Mouse (Mus musculus) layer of hippocampus, postnatal 36 days (tissue): Measurements from ENCODE around the gene Ctdsp2. TPM values are rescaled to one million over a fixed set of nuclear protein-coding genes. Genes with fewer than 3 reads are reported as not detected.

Experiments
- DNase-seq, 2 experiments: peaks; one replicate each; pipeline ENCODE4 v3.0.0; 2022
- total RNA-seq, 2 experiments: library from RNA; stranded (reverse); gene quantifications; 2 replicates each; pipeline ENCODE4 v1.2.3; 2021

The Ctdsp2 gene
- total RNA-seq, 2 experiments from 2014 or later: 103 to 114 TPM

- DNase-seq: no peak
These were observed 14.7 kb upstream of the Ctdsp2 start for GRCm38 (mm10) chr10:126963821-126964220.

DNA sequence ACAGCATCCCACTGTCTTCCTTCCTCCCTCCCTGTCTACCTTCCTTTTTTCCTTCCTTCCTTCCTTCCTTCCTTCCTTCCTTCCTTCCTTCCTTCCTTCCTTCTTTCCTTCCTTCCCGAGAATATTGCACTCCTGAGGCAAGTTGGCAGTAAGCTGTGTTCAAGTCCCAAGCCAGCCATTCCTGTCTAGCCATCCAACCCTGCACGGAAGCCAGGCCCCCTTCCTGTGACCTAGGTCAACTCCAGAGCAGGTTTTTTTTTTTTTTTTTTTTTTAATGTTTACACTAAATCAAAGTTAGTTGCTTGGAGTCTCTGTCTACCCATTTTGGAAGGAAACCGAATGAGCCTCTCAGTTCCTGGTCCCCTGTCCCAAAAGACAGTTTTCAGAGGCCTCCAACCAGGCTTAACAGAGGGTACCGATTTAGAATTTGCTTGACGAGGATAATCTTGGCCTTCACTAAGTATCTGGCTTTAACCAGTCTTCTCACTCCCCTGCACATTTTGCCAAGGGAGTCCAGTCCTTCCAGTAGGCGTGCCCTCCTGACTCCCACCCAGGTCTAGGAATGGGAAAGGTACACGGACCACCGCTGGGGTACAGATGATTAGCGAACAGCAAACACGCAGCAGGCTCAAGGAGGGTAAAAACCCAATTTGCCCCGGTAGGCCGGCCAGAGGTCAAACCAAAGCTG, 7.0 kb upstream of the Ctdsp2 start:
- DNase-seq: no peak

- no peak for DNase-seq
These were observed 6.3 kb upstream of the Ctdsp2 start for GRCm38 (mm10) chr10:126972051-126972725.

DNA sequence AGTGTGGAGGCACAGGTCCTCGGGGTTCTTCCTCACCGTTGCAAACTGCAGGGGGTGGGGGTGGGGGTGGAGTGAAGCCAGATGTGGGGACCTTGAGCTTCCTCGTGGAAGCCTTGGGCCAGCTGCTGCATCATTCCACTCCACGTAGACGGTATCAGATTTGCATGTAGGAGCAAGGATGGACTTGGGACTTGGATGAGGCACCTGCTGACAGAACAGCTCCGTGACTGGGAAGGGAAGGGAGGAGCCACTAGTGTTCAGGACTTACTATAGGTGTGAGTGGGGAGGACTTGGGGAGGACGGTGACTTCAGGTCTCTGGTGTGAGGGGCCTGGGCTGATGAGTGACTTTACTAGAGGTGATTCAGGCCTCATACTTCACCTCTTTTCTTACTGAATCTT, 5.5 kb upstream of the Ctdsp2 start:
- DNase-seq: no peak

DNA sequence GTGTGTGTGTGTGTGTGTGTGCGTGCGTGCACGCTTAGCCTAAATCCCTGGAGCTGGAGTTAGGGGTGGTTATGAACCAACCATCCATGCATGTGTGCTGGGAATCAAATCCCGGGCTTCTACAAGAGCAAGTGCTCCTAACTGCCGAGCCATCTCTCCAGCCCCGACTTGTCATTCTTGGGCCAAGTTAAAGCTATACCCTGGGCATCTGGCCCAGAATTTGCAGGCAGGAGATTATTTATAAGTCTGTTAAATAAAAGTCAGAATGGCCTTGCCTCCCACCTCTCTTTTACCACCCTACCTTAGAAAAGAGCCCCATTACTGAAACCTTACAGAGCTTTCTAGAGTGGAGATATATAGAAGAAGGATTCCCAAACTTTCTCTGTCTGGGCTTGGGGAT, 2.8 kb upstream of the Ctdsp2 start:
- no peak for DNase-seq

DNA sequence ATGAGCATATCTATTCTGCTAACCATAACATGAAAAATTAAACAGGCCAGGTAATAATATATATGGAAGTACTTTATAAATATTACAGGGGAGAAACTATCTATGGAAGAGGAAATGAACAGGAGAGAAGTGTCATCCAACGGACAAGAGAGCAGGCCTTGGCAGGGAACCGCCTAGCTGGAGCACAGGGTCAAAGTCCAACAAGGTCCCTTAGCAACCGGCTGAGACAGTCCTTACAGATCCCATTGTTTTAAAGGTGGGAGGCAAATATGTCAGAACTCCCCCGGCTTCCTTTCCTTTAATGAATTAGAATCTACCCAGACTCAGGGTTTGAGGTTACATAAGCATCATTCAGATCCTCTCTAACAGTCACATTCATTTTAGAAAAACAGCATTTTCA, 1.4 kb upstream of the Ctdsp2 start:
- DNase-seq: no peak

DNA sequence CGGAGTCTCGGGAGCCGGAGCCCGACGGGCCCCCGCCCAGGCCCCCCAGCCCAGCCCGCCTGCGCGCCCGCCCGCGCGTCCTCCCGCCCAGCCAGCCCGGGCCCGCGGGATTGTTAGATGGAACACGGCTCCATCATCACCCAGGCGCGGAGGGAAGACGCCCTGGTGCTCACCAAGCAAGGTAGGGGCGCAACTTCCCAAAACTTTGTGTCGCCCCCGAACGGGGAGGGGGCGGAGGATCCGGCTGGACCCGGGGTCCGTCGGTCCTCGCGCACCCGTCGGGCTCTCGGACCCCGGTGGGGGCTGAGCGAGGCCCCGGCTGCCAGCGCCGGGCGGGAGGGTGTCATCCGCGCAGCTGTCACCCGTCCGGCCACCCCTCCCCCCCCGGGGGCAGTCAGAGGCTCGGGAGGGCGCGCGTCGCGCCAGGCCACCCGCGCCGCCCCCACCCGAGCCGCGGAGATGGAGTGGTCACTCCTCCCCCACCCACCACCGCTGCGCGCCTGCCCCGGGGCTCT, 661 bp downstream of the Ctdsp2 start:
- peak; percentile 50 to 53 for DNase-seq

DNA sequence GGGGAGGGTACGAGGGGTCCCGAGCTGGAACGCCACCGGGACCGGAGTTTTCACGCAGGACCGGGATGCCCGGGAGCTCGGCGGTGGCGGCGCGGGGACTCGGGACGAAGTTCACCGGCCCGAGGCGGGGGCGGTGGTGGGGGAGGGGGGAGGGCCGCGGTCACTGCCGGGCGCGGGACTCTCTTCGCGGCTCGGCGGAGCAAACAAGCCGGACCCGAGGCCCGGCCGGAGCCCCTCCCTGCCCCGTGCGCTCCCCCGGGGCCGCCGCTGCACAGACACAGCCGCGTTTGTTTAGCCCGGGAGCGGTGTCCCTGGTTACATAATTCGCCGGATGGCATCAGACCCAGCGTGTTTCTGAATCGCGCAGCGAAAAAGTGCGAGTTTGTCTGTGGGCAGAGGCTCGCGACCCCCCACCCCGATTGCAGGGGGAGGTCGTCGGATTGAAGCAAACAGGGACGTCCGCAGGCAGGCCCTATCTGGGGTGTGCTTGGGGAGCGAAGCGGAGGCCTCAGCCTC, 1.2 kb downstream of the Ctdsp2 start:
- peak; percentile 58 to 74 for DNase-seq

DNA sequence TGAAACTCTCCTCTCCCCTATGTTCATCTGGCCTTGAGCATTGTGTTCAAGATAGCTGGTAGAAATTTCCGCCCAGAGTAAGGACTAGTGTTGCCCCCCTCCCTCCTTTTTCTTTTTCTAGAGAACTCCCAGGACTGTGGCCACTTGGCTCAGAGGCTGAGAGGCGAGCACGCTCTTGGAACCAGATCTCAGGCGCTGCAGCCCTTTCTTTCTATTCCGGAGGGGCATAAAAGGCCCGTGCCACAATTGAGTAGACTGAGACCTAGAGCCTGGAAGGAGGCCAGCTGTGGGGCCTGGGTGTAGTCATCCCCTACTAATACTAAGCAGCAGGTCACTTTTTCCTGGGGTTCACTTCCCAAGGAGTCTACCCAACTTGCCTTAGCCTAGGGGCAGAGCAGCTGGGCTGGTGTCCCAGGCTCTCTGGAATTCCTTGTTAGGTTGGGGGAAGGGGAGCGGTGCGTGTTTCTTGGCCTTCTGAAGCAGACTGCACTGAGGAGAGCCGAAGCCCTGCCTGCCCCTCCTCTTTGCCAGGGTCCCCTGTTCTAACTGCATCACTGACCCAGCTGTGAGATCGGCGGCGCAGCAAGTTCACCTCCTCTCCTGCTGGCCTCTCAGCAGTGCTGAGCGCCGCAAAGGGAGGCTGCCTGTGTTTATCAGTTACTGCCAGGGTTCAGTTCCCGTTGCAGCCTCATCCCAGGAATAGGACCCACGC, 1.9 kb downstream of the Ctdsp2 start:
- peak; percentile 60 to 66 for DNase-seq

DNA sequence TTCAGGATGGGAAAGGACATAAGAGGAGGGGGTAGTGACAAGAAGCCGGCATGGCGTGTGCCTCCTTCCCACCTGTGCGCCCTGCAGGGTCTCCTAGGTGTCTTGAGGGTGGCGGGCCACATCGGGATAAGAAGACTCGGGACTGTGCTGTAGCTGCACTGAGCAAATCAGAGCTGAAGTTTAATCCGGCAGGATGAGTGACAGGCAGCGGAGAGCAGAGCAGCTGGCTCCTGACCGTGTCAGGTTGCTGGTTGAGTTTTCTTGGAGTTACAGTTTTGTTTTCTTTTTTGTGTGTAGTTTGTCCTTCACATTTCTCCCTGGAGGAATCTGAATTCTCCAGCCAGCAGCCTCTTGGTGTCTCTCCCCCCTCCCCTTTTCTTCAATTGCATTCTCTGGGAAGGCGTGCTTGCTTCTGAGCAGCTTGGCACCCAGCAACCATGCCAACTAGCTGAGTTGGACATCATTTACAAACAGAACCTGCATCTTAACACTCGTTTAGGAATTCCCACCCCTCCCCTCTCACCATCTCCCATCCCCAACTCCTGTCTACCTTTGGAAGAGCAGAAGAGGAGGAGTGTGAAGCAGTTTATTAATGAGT, 2.5 kb downstream of the Ctdsp2 start:
- DNase-seq: no peak

DNA sequence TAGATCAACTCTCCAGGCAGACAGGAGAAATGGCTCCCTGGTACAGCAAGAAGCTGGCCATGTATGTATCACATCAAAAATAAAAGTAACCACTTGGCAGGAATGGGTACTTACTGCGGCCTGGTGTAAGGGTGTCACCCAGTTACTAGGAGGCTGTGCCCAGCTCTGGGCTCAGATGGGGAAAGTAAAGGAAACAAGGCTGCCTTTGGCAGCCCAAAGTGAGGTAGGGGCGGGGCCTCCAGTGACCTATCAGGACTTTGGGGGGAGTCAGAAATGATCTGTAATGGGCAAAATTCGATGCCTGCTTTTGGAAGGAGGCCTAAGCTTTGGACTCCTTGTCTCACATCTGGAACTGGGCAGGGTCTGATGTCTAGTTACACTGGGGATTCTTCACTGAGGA, 3.2 kb downstream of the Ctdsp2 start:
- DNase-seq: no peak

GRCm38 (mm10) chr10:126983193-126983725, 4.7 kb downstream of the Ctdsp2 start:
- DNase-seq: no peak

- DNase-seq: no peak
These were observed 5.9 kb downstream of the Ctdsp2 start for GRCm38 (mm10) chr10:126984189-126985004.

DNA sequence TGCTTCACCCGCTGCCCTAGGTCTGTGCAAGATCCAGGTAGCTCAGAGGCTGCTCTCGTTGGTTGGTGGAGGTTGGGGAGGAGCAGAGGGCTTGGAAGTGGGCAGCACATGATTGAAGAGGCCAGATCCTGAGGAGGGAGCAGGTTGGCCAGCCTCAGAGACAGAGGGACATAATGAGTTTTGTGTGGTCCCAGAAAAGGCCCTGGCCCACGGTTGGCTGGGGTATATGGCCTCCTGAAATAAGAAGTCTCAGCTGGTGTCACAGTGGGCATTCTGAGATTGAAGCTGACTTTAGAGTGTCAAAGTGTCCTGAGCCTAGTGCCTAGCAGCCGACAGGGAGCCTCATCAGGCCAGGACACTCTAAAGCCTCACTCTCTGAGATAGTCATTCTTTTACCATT, 6.6 kb downstream of the Ctdsp2 start:
- no peak for DNase-seq

DNA sequence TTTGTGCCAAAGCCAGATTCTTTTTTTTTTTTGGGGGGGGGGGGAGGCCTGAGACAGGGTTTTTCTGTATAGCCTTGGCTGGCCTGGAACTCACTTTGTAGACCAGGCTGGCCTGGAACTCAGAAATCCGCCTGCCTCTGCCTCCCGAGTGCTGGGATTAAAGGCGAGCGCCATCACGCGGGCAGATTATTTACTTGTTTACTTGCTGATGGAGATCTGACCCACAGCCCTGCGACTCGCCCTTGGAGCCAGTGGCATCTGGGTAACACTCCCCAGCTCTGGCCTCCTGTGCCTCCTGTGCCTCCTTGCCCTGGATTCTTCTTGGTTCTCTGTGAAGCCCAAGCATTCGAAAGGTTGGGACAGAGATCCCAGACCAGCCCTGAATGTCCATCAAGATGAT, 7.1 kb downstream of the Ctdsp2 start:
- DNase-seq: no peak

GRCm38 (mm10) chr10:126986541-126986961, 8.0 kb downstream of the Ctdsp2 start:
- peak; percentile 62 to 74 for DNase-seq

DNA sequence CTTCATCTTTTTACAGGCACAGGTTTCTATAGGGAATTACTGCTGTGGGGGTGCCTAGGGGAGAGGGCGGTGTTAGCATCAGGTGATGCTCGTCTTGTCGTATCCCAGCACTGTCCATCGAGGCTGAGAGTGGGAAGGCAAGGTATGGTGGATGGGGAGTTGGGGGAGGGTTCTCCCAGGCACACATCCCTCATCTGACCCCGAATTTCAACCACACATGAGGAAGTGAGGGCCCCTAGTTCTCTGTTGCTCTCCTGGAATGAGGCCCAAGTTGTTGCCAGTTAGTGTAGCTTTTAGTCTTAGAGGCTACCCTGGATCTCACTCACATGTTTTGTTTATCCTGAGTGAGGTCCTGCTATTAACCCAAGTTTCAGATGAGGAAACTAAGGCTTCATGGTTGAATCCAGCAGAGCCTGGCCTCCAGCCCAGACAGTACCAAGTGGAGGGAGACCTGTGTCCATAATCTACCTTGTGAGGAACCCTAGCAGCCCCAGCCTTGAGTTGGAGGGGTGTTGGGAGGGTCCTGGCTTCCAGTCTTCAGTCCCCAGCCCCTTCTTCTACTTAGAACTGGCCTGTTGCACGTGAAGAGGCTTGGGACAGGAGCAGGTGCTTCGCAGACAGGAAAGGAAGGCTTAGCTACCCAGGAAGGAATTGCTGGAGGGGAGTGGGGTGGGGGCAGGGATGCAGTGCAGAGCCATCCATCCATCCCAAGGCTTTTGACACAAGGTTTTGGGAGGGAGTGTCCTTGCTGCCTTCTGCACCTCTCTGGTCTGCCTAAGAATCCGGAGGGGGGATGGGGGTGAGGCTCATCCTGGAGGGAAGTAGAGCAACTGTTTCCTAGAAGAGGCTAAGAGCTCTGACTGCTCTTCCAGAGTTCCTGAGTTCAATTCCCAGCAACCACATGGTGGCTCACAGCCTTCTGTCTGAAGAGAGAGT, 8.9 kb downstream of the Ctdsp2 start:
- no peak for DNase-seq

DNA sequence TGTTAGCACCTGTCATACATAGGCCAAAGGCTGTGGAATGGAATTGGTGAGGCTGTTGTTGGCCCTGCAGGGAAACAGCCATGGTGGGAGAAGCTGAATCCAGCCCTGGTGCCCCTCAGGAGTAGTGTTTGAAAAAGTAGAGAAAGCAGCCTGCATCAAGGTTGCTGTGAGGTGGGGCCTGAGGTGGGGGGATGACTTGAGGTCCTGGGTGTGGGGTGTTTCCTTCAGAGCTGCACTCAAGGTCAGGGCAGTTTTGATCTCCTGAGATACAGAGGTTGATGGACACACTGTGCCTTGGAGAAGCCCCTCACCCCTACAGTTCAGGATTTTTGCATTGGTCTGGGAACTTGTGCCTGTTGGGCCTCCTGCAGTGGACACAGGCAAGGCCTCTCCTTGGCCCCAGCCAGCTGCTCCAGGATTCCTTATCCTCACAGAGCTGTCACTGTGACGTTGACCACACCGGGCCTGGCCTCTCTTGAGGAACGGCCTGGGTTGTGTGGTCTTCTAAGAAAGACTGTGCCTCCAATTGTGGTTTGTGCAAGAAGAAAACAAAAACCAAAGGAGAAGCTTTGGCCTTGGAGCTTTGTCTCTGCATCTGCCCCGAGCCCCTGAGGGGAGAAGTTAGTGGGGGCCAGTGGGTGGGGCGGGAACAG, 10.1 kb downstream of the Ctdsp2 start:
- no peak for DNase-seq

DNA sequence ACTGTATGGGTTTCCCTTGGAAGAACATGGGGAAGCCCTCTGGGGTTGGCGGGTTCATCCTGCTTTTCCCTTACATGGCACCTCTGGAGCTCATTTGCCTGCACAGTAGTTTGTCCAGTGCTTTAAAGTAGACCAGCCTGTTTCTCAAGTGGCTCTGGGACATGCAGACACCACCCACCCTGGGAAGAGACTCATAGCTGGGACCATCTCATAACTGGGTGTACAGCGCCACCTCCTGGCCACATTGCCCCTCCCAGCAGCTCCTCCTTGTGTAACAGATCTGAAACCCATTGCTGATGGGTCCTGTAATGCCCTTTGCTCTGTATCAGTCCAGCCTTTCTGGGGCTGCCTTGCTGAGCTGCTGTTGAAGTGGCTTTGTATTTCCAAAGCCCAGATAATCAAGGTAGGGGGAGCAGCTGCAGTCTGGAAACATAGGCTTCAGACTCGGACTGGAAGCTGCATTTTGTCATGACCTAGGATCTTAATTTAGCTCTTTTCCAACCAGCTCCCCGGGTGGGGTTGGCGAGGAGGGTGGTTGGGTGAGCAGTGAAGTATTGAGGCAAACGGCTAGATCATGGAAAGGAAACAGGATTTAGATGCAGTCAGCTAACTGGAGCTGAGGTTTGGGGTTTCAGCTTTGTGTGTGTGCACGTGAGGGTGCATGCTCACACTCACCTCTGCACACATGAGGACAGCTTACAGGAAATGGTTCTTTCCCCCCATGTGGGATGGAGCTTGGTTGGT, 12.0 kb downstream of the Ctdsp2 start:
- peak; percentile 78 to 82 for DNase-seq
